Mouse (Mus musculus) stomach, postnatal 0 days (tissue): ENCODE measurements around the gene Slc27a2. TPM values are rescaled to one million over a fixed set of nuclear protein-coding genes. Genes with fewer than 3 reads are reported as not detected.

ENCODE experiments used
- ATAC-seq: fragments of 200-750 bp; cut with Nextera tagmentation; 2 replicates; pipeline ENCODE4 v1.8.0; 2017; ENCODE audit not compliant: low FRiP score, low TSS enrichment
- DNase-seq: peaks from one replicate; pipeline ENCODE4 v3.0.0-alpha.2; 2016; ENCODE audit warnings: low spot score
- H3K27ac ChIP-seq: fragments of 300-500 bp; sonication (generic); replicated peaks from 2 replicates; pipeline ENCODE4 v1.5.1; 2014; ENCODE audit warnings: mild to moderate bottlenecking, control low read depth
- H3K27me3 ChIP-seq: fragments of 300-500 bp; sonication (generic); 2 replicates; pipeline ENCODE4 v1.6.1; 2014; ENCODE audit warnings: low read length; ENCODE audit not compliant: control insufficient read depth, insufficient read depth
- H3K36me3 ChIP-seq: fragments of 300-500 bp; sonication (generic); 2 replicates; pipeline ENCODE4 v1.6.1; 2014; ENCODE audit warnings: low read length, mixed read lengths; ENCODE audit not compliant: control insufficient read depth, insufficient read depth
- H3K4me1 ChIP-seq: fragments of 300-500 bp; sonication (generic); replicated peaks from 2 replicates; pipeline ENCODE4 v1.6.1; 2014; ENCODE audit warnings: antibody characterized with exemption; ENCODE audit not compliant: control insufficient read depth, insufficient read depth
- H3K4me2 ChIP-seq: fragments of 300-500 bp; sonication (generic); replicated peaks from 2 replicates; pipeline ENCODE4 v1.6.1; 2014; ENCODE audit warnings: low read depth, mild to moderate bottlenecking, control low read depth, moderate library complexity
- H3K4me3 ChIP-seq: fragments of 300-500 bp; sonication (generic); 2 replicates; pipeline ENCODE4 v1.5.1; 2014; ENCODE audit warnings: low read depth, low read length, control low read depth
- H3K9ac ChIP-seq: fragments of 300-500 bp; sonication (generic); 2 replicates; pipeline ENCODE4 v1.6.1; 2014; ENCODE audit warnings: mild to moderate bottlenecking, low read length, control low read depth, mixed read lengths
- H3K9me3 ChIP-seq: fragments of 300-500 bp; sonication (generic); 2 replicates; pipeline ENCODE4 v1.6.1; 2016; ENCODE audit warnings: low read length; ENCODE audit not compliant: control insufficient read depth
- CTCF ChIP-seq: IDR thresholded peaks from 2 replicates; pipeline ENCODE4 v1.5.1; 2016; ENCODE audit warnings: antibody characterized with exemption, low read depth, mild to moderate bottlenecking, moderate library complexity
- EP300 ChIP-seq: optimal IDR thresholded peaks from 2 replicates; pipeline ENCODE3; 2016; ENCODE audit warnings: antibody characterized with exemption
- WGBS: fragments of 180-500 bp; shearing (Covaris S2); extraction: QIAGEN DNeasy Blood & Tissue Kit; methylation state at CpG from one replicate; pipeline ENCODE4 v1.1.7; 2014; 5-methylcytosine and 5-hydroxymethylcytosine counted together
- polyA plus RNA-seq: library from polyadenylated mRNA; unstranded; fragments of >200 nt; fragmentation: Nextera tagmentation; extraction: Ambion mirVana; gene quantifications from 2 replicates; pipeline ENCODE4 v1.2.1, GENCODE M21; 2015

Slc27a2 gene
- polyA plus RNA-seq, 1 experiment from 2014 or later, result 1.1 TPM

DNA sequence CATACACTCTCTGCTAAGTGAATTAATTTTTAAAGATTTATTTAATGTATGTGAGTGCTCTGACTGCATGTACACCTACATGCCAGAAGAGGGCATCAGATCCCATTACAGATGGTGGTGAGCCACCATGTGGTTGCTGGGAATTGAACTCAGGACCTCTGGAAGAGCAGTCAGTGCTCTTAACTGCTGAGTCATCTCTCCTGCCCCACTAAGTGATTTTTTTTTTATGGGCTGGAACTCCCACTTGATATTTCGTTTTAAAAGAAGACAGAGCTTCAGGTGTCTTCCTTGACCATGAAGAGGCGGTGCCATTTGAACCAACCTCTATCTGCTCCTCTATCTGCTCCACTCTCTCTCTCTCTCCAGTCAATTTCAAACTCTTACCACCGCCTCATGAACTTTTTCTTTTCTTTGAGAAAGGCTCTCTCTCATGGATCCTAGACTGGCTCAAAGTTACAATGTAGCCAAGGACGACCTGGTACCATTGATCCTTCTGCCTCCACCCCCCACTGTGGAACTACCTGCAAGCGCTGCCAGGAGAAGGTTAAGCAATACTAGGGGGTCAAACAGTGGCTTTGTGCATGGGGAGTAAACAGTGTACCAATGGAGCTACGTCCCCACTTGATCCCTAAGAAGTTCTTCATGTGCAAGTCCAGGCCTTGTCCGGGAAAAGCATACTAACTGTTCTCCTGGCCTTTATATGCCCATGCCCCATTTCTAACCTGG lies 44.3 kb downstream of the Slc27a2 start:
- Histone ChIP-seq H3K4me1 (no peaks in the 10 kb centered on the region), H3K9me3 (no peaks in the 10 kb centered on the region), H3K27me3 (no peaks in the 10 kb centered on the region), H3K4me2 (no peak overlapping the region), H3K9ac (no peak overlapping the region), H3K36me3 (no peaks in the 10 kb centered on the region), H3K27ac (no peak overlapping the region), H3K4me3 (no peak overlapping the region)
- TF ChIP-seq EP300, result no peak
- peak; percentile 13; the same call in 1 of the 2 replicates for TF ChIP-seq CTCF
- ATAC-seq (no peak), DNase-seq (no peak)
- WGBS, result 90% methylated on average over 7 of the region's 7 CpGs

DNA sequence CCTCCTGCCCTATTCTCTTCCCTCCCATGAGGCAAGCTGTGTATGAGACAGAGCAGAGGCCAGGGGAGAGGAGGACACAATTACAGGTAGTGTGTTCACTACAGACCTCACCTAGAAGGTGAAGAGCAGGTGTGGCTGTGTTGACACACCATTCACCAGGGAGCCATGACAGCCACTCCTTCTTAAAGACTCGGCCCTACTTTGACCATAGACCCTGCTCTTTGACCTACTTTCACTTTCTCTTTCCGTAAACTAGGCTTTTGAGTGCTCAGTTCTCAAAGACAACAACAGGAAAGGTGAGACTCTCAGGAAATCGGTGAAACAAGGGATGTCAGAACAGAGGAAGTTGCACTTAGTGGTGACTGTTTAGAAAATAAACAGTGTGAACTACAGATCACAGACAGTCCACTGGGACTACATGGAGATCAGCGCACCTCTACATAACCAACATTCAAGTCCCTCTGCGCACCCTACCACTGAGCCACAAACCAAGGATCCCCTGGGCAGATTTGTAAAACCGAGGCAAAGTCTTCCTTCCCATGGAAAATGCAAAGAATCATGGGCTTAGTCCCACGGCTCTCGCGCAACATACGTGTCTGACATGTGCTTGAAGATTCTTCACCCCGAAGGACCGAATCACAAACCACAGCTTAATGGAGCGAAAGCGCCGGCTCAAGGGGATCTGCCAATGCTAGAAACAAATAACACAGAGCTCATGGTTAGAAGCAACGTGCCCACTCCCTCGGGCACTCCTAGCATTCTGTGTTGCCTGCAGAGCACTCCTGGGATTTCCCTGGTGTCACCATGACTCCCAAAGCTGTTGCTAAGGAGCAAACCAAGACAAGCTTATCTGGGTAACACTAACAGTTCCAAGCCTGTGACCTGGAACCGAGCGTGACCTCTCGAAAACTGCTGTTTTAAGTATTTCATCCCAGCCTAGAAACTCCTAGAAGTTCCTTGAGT lies 45.4 kb downstream of the Slc27a2 start:
- Histone ChIP-seq H3K27ac (0 out of 2 replicates have a peak overlapping the region, but pooled peaks have one; percentile 45), H3K9ac (no peak overlapping the region), H3K9me3 (no peaks in the 10 kb centered on the region), H3K4me1 (no peaks in the 10 kb centered on the region), H3K4me2 (no peak overlapping the region), H3K4me3 (no peak overlapping the region), H3K27me3 (no peaks in the 10 kb centered on the region), H3K36me3 (no peaks in the 10 kb centered on the region)
- WGBS, result 74% methylated on average over 20 of the region's 20 CpGs
- TF ChIP-seq CTCF, result no peak
- TF ChIP-seq EP300, result no peak
- peak; percentile 52 for DNase-seq
- ATAC-seq, result peak; percentile 96

- DNase-seq, result no peak
- H3K4me1 ChIP-seq, result no peaks in the 10 kb centered on the region
- 45% methylated on average over 2 of the region's 2 CpGs for WGBS
- H3K9ac ChIP-seq, result no peak overlapping the region
- no peaks in the 10 kb centered on the region for H3K36me3 ChIP-seq
- no peaks in the 10 kb centered on the region for H3K27me3 ChIP-seq
- no peak for TF ChIP-seq EP300
- no peak; the same call in 1 of the 2 replicates for TF ChIP-seq CTCF
- ATAC-seq, result no peak
- H3K27ac ChIP-seq, result no peak overlapping the region
- H3K4me2 ChIP-seq, result no peak overlapping the region
- H3K4me3 ChIP-seq, result no peak overlapping the region
- H3K9me3 ChIP-seq, result no peaks in the 10 kb centered on the region
These were observed 46.2 kb downstream of the Slc27a2 start for GRCm38 (mm10) chr2:126598359-126598758.

- H3K36me3 ChIP-seq, result no peaks in the 10 kb centered on the region
These were observed 46.8 kb downstream of the Slc27a2 start for GRCm38 (mm10) chr2:126599005-126599404.

DNA sequence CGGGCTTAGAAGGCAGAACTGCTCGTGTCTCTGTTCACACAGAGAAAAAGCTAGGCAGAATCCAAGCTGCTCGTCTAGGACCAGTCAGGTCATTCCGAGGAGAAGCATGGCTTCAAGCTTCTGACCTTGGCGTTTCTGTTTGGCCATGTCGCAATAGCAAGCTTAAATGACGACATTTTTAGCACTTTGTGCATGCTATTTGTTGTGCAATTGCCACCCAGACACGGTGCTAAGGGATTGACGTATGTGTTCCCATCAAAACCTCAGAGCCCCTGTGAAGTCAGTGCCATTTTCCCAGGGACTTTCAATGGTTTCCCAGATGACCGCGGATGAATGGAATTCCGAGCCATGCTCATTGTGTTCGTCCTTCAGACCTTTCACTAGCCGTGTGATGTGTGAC lies 48.3 kb downstream of the Slc27a2 start:
- Histone ChIP-seq H3K4me1 (no peaks in the 10 kb centered on the region), H3K9me3 (no peaks in the 10 kb centered on the region), H3K4me2 (no peak overlapping the region), H3K4me3 (no peak overlapping the region), H3K9ac (no peak overlapping the region), H3K27ac (no peak overlapping the region), H3K36me3 (no peaks in the 10 kb centered on the region), H3K27me3 (no peaks in the 10 kb centered on the region)
- ATAC-seq (no peak), DNase-seq (no peak)
- 76% methylated on average over 14 of the region's 14 CpGs for WGBS
- no peak for TF ChIP-seq CTCF
- no peak for TF ChIP-seq EP300

More at GRCm38 (mm10) chr2:126599005-126599404, 46.8 kb downstream of the Slc27a2 start:
- H3K27me3 ChIP-seq, result no peaks in the 10 kb centered on the region
- TF ChIP-seq EP300 (no peak), CTCF (peak; percentile 69)
- no peak overlapping the region for H3K4me3 ChIP-seq
- no peaks in the 10 kb centered on the region for H3K9me3 ChIP-seq
- peak; percentile 25; the same call in 1 of the 2 replicates for ATAC-seq
- 20% methylated on average over 3 of the region's 3 CpGs for WGBS
- H3K9ac ChIP-seq, result no peak overlapping the region
- no peaks in the 10 kb centered on the region for H3K4me1 ChIP-seq
- no peak overlapping the region for H3K27ac ChIP-seq
- peak; percentile 23 for DNase-seq
- H3K4me2 ChIP-seq, result no peak overlapping the region
